Mouse (Mus musculus) Patski (cell line): ENCODE data around the gene Cobl. TPM values are rescaled to one million over a fixed set of nuclear protein-coding genes. Genes with fewer than 3 reads are reported as not detected.

Experiments
- ATAC-seq: fragments of 100-300 bp; one replicate; pipeline ENCODE4 v1.8.0; 2021
- CTCF ChIA-PET: fragments of 350-600 bp; sonication (Branson Sonifier 250); formaldehyde crosslinking; loops from one replicate; lab custom pipeline; 2022; ENCODE audit warnings: inconsistent platforms; lab: Charles Lee
- POLR2A ChIA-PET: fragments of 350-600 bp; sonication (Branson Sonifier 250); formaldehyde crosslinking; loops from one replicate; lab custom pipeline; 2022; ENCODE audit warnings: antibody characterized with exemption, inconsistent platforms; lab: Charles Lee
- DNase-seq: peaks from one replicate; pipeline ENCODE4 v3.0.0-alpha.2; 2011; ENCODE audit warnings: low read depth, low spot score
- H3K27me3 ChIP-seq: fragments of 371-371 bp; one replicate; pipeline ENCODE4 v1.5.1; 2021
- CTCF ChIP-seq: fragments of 100-300 bp; IDR thresholded peaks from one replicate; pipeline ENCODE4 v1.5.1; 2021
- in situ Hi-C: fragments of 300-500 bp; cut with MboI; formaldehyde crosslinking; loops from 3 replicates; pipeline ENCODE4 v1.11.1; 2018; ENCODE audit warnings: low pct_unique_long_range_greater_than_20kb, mixed read lengths
- polyA plus RNA-seq: library from polyadenylated mRNA; unstranded; gene quantifications from one replicate; pipeline ENCODE4 v1.2.3, GENCODE M21; 2021

The Cobl gene
- polyA plus RNA-seq, 1 experiment from 2014 or later: 51.7 TPM

DNA sequence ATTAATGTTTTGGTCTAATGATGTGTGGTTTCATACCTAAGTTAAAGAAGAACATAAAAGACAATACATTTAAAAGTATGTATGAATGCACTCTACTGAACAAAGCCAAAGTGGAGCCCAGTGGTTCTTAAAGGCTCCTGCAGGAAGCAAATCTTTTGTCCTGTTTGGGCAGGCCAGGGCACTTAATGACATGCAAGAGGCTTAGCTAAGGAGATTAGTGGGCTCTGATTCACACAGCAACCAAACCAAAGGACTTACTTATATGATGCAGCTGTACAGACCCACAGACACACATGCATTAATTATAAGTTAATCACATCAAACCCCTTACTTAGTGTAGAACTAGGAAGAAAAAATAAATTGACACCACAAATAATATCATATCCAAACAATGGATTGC, 93.8 kb downstream of the Cobl start:
- TF ChIP-seq CTCF: no peak
- ATAC-seq: peak; percentile 37
- no peaks in the 10 kb centered on the region for H3K27me3 ChIP-seq
- DNase-seq: no peak
- POLR2A ChIA-PET: no interaction called here
- in situ Hi-C loops: loop anchor here (5.0 kb wide), 1 partner anchor 156 kb away; no protein-coding TSS in a partner anchor
- CTCF ChIA-PET: interaction anchor here (1.6 to 5.1 kb wide), 4 partner anchors 21 to 188 kb away, joined by 3 to 41 read pairs (median 13); no protein-coding TSS in a partner anchor

GRCm38 (mm10) chr11:12367426-12368178, 97.2 kb downstream of the Cobl start:
- H3K27me3 ChIP-seq: no peaks in the 10 kb centered on the region

DNA sequence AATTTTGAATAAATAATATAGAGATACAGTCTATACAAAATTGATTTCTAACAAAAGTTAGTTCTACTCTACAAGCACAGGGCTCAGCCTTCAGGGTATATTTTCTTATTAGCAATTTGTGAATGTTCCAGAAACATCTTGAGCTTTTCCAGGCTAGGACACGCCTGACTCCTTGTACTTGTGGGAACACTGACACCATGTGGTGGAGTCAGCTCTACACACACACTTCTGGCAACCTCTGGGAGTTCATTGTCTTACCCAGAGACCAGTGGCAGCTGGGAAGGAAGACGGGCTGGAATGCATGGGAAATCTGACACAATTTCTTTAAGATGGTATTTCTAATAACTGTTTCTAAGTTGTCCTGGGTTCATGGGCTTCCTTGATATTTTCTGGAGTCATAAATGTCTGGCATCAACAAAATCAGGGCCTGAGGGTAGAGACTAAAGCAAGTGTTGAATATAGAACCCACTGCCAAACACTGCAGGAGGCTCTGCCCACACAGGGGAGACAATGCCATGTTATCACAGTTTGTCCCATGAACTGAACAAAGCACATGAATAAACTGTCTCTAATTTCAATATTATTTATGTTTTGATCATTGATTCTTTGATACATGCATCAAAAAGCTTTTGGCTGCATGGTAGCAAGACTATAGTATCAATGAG, 105.3 kb downstream of the Cobl start:
- ChIA-PET CTCF (interaction anchor here (0.7 to 3.0 kb wide), 15 partner anchors 9 to 549 kb away, joined by 3 to 18 read pairs (median 4); no protein-coding TSS in a partner anchor), POLR2A (no interaction called here)
- TF ChIP-seq CTCF: peak; percentile 89
- in situ Hi-C loops: no loop called here
- ATAC-seq (peak; percentile 87), DNase-seq (no peak)
- no peaks in the 10 kb centered on the region for H3K27me3 ChIP-seq

More at GRCm38 (mm10) chr11:12367426-12368178, 97.2 kb downstream of the Cobl start:
- no peak for ATAC-seq
- POLR2A ChIA-PET: no interaction called here
- TF ChIP-seq CTCF: no peak
- CTCF ChIA-PET: interaction anchor here (1.0 to 5.0 kb wide), 3 partner anchors 30 to 547 kb away, joined by 3 to 19 read pairs (median 4); no protein-coding TSS in a partner anchor
- DNase-seq: no peak
- in situ Hi-C loops: no loop called here

- ChIA-PET CTCF (interaction anchor here (0.7 to 3.0 kb wide), 14 partner anchors 8 to 548 kb away, joined by 3 to 18 read pairs (median 3); no protein-coding TSS in a partner anchor), POLR2A (no interaction called here)
- no peaks in the 10 kb centered on the region for H3K27me3 ChIP-seq
- no peak for ATAC-seq
- in situ Hi-C loops: no loop called here
- DNase-seq: no peak
- TF ChIP-seq CTCF: no peak
Observed at GRCm38 (mm10) chr11:12358602-12359001, 106.2 kb downstream of the Cobl start.

DNA sequence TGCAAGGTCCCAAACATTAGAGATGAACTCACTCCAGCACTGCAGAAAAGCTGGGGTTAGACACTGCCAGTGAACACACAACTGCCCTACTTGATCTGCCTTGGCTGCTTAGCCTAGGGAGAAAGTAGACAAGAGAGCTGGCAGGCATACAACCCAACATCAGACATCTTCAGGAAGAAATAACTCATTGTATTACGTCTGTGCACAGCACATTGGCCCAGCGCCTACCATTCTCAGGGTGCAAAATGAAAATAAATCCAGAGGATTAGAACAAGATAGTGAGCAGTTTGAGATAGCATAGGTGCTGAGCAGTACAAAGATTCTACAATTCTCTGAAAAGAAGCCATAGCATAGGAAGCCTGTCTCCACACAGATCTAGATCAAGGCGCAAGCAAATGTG, 109.1 kb downstream of the Cobl start:
- DNase-seq (no peak), ATAC-seq (no peak)
- ChIA-PET CTCF (no interaction called here), POLR2A (interaction anchor here (0.7 kb wide), 1 partner anchor 19 kb away, joined by 3 read pairs; no protein-coding TSS in a partner anchor)
- in situ Hi-C loops: no loop called here
- TF ChIP-seq CTCF: no peak
- no peaks in the 10 kb centered on the region for H3K27me3 ChIP-seq

GRCm38 (mm10) chr11:12350986-12351546, 113.7 kb downstream of the Cobl start:
- POLR2A ChIA-PET: interaction anchor here (0.7 to 0.9 kb wide), 2 partner anchors 66 to 532 kb away, joined by 4 to 5 read pairs; no protein-coding TSS in a partner anchor
- DNase-seq (no peak), ATAC-seq (no peak)
- no peak for TF ChIP-seq CTCF
- CTCF ChIA-PET: interaction anchor here (1.1 to 1.8 kb wide), 4 partner anchors 9 to 60 kb away, joined by 3 to 5 read pairs (median 4); no protein-coding TSS in a partner anchor
- in situ Hi-C loops: no loop called here
- H3K27me3 ChIP-seq: no peaks in the 10 kb centered on the region

GRCm38 (mm10) chr11:12350086-12350485, 114.7 kb downstream of the Cobl start:
- no peak for DNase-seq
- no peak for ATAC-seq
- no peaks in the 10 kb centered on the region for H3K27me3 ChIP-seq
- in situ Hi-C loops: no loop called here
- TF ChIP-seq CTCF: no peak
- CTCF ChIA-PET: interaction anchor here (1.0 to 2.3 kb wide), 4 partner anchors 10 to 232 kb away, joined by 3 to 6 read pairs (median 4); no protein-coding TSS in a partner anchor
- POLR2A ChIA-PET: no interaction called here

DNA sequence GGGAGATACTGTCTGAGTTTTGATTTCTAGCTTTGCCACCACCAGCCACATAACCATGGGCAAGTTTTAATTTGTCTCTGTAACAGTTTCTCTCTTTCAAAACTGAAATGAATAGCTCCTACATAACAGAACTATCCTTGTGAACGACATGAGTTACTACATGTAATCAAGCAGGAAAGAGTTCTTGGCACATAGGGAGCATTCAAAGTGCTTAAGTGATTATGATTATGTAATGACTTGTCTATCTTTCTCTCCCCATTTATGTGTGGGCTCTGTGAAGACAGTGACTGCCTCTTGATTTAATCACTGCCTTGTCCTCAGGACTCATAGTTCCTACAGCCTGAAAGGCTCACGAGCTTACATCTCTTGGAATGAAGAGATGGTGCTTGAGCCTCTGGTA, 118.3 kb downstream of the Cobl start:
- ATAC-seq (no peak), DNase-seq (no peak)
- in situ Hi-C loops: no loop called here
- POLR2A ChIA-PET: no interaction called here
- H3K27me3 ChIP-seq: no peaks in the 10 kb centered on the region
- CTCF ChIA-PET: interaction anchor here (1.1 to 2.0 kb wide), 4 partner anchors 9 to 213 kb away, joined by 3 to 5 read pairs (median 4); no protein-coding TSS in a partner anchor
- no peak for TF ChIP-seq CTCF

- DNase-seq: no peak
- in situ Hi-C loops: no loop called here
- TF ChIP-seq CTCF: no peak
- H3K27me3 ChIP-seq: no peaks in the 10 kb centered on the region
- ChIA-PET POLR2A (no interaction called here), CTCF (interaction anchor here (1.1 to 1.8 kb wide), 2 partner anchors 13 to 15 kb away, joined by 3 to 5 read pairs; no protein-coding TSS in a partner anchor)
- ATAC-seq: no peak
Observed at GRCm38 (mm10) chr11:12343686-12344085, 121.1 kb downstream of the Cobl start.

GRCm38 (mm10) chr11:12340697-12341096, 124.1 kb downstream of the Cobl start:
- DNase-seq: no peak
- ChIA-PET CTCF (no interaction called here), POLR2A (no interaction called here)
- no peak for ATAC-seq
- no peaks in the 10 kb centered on the region for H3K27me3 ChIP-seq
- in situ Hi-C loops: no loop called here
- TF ChIP-seq CTCF: no peak
